Mouse (Mus musculus) heart, embryonic 11.5 days (tissue): ENCODE measurements around the gene Flad1. TPM values are rescaled to one million over a fixed set of nuclear protein-coding genes. Genes with fewer than 3 reads are reported as not detected.

Source experiments
- ATAC-seq: fragments of 200-750 bp; cut with Nextera tagmentation; replicated peaks from 2 replicates; pipeline ENCODE4 v1.8.0; 2017; ENCODE audit warnings: moderate library complexity; ENCODE audit not compliant: insufficient number of reproducible peaks, low FRiP score, low TSS enrichment
- H3K27ac ChIP-seq: fragments of 300-500 bp; sonication (generic); 2 replicates; pipeline ENCODE4 v1.5.1; 2014; ENCODE audit warnings: mild to moderate bottlenecking, low read depth, low read length
- H3K27me3 ChIP-seq: fragments of 300-500 bp; sonication (generic); 2 replicates; pipeline ENCODE4 v1.6.1; 2014; ENCODE audit warnings: mild to moderate bottlenecking, low read length, mixed read lengths; ENCODE audit not compliant: control insufficient read depth, insufficient read depth
- H3K36me3 ChIP-seq: fragments of 300-500 bp; sonication (generic); 2 replicates; pipeline ENCODE4 v1.6.1; 2014; ENCODE audit warnings: mild to moderate bottlenecking, low read length, moderate library complexity, mixed read lengths; ENCODE audit not compliant: control insufficient read depth, insufficient read depth
- H3K4me1 ChIP-seq: fragments of 300-500 bp; sonication (generic); 2 replicates; pipeline ENCODE4 v1.6.1; 2014; ENCODE audit warnings: low read length; ENCODE audit not compliant: control insufficient read depth, insufficient read depth
- H3K4me2 ChIP-seq: fragments of 300-500 bp; sonication (generic); 2 replicates; pipeline ENCODE4 v1.6.1; 2014; ENCODE audit warnings: mild to moderate bottlenecking, moderate library complexity
- H3K4me3 ChIP-seq: fragments of 300-500 bp; sonication (generic); 2 replicates; pipeline ENCODE4 v1.5.1; 2014; ENCODE audit warnings: low read depth, low read length
- H3K9ac ChIP-seq: fragments of 300-500 bp; sonication (generic); 2 replicates; pipeline ENCODE4 v1.6.1; 2014; ENCODE audit warnings: mild to moderate bottlenecking, low read depth, low read length, moderate library complexity
- H3K9me3 ChIP-seq: fragments of 300-500 bp; sonication (generic); replicated peaks from 2 replicates; pipeline ENCODE4 v1.6.1; 2016; ENCODE audit warnings: low read length; ENCODE audit not compliant: control insufficient read depth
- WGBS: fragments of 180-500 bp; shearing (Covaris S2); extraction: QIAGEN DNeasy Blood & Tissue Kit; methylation state at CpG from one replicate; pipeline ENCODE4 v1.1.7; 2014; ENCODE audit not compliant: insufficient replicate concordance; 5-methylcytosine and 5-hydroxymethylcytosine counted together
- polyA plus RNA-seq: library from polyadenylated mRNA; unstranded; fragments of >200 nt; fragmentation: Nextera tagmentation; extraction: Ambion mirVana; gene quantifications from 2 replicates; pipeline ENCODE4 v1.2.1, GENCODE M21; 2014

The Flad1 gene
- polyA plus RNA-seq, 1 experiment from 2014 or later, result 34.2 TPM

DNA sequence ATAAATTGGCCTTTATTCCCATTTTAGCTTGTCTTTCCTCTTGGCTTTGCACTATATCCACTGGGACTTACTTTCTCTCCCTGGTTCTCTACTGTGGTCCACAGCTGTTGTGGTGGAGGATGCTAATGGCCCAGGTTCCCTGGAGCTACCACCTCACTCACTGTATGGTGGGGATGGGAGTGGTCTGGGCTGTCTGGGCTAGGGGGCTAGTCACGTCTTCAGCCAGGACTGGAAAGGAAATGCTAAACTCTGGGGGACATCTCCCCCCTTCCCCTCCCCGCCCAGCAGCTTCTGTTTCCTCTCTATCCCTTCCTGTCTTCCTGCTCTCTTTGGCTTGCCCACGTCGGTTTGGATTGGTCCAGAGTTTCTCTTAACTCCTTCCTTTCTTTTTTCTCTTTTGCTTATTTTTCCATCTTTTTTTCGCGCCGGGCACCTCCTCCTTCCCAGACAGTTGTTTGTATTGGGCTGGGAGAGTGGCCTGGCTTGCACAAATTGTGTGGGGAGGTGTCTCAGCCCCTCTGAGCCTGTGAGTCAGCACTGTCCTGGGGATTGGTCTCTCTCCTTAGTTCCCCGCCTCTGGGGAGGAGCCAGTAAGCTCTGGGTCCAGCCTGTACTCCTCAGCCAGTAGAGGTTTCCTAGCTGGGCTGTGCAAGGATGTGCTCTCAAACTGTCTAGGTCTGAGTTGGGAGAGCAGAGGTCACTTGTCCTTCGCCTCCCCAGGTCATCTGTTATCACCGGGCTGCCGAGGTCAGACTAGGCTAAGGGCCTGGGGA lies 9.5 kb upstream of the Flad1 start:
- H3K27ac ChIP-seq, result peak overlapping the region; percentile 97
- H3K4me2 ChIP-seq, result peak overlapping the region; percentile 90
- H3K4me1 ChIP-seq, result peaks cover 25% of the 10 kb centered on the region
- peak overlapping the region; percentile 60 for H3K4me3 ChIP-seq
- peak; percentile 80 for ATAC-seq
- WGBS, result 1% methylated on average over 11 of the region's 11 CpGs
- peak overlapping the region; percentile 85 for H3K9ac ChIP-seq
- H3K9me3 ChIP-seq, result no peaks in the 10 kb centered on the region
- peaks cover 6% of the 10 kb centered on the region for H3K36me3 ChIP-seq
- H3K27me3 ChIP-seq, result no peaks in the 10 kb centered on the region

DNA sequence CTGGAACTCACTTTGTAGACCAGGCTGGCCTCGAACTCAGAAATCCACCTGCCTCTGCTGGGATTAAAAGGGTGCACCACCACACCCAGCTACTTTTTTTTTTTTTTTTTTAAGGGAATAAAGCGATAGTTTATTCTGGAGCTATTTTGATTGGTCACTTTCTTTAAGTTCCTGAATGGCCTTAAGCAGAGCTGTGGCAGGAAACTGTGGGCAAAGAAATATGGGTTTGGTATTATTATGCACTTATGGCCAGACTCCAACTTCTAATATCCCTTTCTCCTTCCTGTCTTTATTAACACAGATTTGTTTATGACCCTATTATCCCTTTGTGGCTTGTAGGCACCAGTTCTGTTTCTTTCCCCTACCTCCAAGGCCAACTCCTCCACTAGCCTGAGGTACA lies 8.8 kb upstream of the Flad1 start:
- Histone ChIP-seq H3K9me3 (no peaks in the 10 kb centered on the region), H3K27ac (peak overlapping the region; percentile 97), H3K9ac (peak overlapping the region; percentile 11; the same call in 1 of the 2 replicates), H3K4me3 (no peak overlapping the region), H3K36me3 (peaks cover 9% of the 10 kb centered on the region), H3K4me1 (peaks cover 25% of the 10 kb centered on the region), H3K27me3 (no peaks in the 10 kb centered on the region), H3K4me2 (peak overlapping the region; percentile 90)
- ATAC-seq, result no peak
- 60% methylated on average over 2 of the region's 2 CpGs for WGBS

DNA sequence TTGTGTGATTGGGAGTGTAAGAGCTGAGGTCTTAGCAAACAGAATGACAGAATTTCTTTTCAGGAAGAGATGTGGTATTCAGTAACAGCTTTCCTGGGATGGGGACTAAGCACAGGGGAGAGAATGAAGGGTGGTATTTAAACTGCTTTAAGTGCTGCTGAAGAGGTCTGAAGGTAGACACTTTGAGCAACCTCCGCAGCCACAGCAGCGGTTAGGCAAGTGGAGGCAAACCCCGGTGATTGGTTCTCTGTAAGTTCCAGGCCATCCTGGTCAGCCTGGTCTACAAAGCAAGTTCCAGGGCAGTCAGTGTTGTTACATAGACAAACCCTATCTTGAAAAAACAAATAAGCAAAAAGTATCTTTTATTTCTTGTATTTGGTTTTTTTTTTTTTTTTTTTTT lies 8.3 kb upstream of the Flad1 start:
- peak overlapping the region; percentile 53 for H3K4me3 ChIP-seq
- peaks cover 25% of the 10 kb centered on the region for H3K4me1 ChIP-seq
- no peaks in the 10 kb centered on the region for H3K9me3 ChIP-seq
- 17% methylated on average over 3 of the region's 3 CpGs for WGBS
- peaks cover 12% of the 10 kb centered on the region for H3K36me3 ChIP-seq
- ATAC-seq, result no peak
- peak overlapping the region; percentile 87; the same call in 1 of the 2 replicates for H3K9ac ChIP-seq
- H3K27me3 ChIP-seq, result no peaks in the 10 kb centered on the region
- H3K4me2 ChIP-seq, result peak overlapping the region; percentile 90
- H3K27ac ChIP-seq, result peak overlapping the region; percentile 97

DNA sequence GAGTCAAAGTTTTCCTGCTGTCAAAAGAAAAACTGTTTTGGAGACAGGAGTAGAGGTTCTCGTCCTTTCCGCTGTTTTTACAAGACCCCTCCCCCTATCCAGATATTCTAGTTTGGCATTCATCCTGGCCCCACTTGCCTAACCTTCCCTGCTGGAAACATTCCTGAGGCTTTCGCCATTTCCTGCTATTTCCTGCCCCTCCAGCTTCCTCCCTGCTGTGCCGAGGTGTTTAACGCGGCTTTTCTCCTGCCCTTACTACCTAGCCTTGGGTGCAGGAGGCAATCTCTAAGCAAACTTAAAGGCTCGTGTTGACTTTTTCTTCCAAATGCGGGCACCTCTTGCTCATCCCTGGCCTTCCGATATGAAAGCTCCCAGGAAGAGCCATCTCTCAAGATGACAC lies 7.9 kb upstream of the Flad1 start:
- Histone ChIP-seq H3K27ac (peak overlapping the region; percentile 97), H3K9me3 (no peaks in the 10 kb centered on the region), H3K27me3 (no peaks in the 10 kb centered on the region), H3K36me3 (peaks cover 16% of the 10 kb centered on the region), H3K9ac (peak overlapping the region; percentile 87), H3K4me1 (peaks cover 23% of the 10 kb centered on the region), H3K4me3 (peak overlapping the region; percentile 53), H3K4me2 (peak overlapping the region; percentile 90)
- WGBS, result under 1% methylated on average over 9 of the region's 9 CpGs
- no peak for ATAC-seq

DNA sequence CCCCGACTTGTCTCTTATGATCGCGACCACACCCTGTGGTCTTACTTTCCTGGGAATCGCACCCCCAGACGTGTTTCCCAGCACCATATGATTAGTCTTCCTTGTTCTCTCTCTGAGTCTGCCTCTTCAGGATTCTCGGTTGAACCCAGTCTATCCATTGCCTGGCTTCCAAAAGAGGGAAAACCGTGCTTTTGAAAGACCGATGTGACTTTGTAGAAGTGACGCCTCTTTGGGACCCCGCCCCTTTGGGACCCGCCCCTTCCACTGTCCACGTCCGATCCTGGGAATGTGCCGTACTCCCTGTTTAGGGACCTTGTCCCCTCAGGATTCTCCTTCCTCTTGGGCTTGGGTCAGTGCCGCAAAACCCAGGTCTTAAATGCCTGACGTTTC lies 7.2 kb upstream of the Flad1 start:
- under 1% methylated on average over 16 of the region's 16 CpGs for WGBS
- ATAC-seq, result no peak
- peak overlapping the region; percentile 53 for H3K4me3 ChIP-seq
- H3K27me3 ChIP-seq, result no peaks in the 10 kb centered on the region
- peak overlapping the region; percentile 97 for H3K27ac ChIP-seq
- peaks cover 23% of the 10 kb centered on the region for H3K4me1 ChIP-seq
- peak overlapping the region; percentile 90 for H3K4me2 ChIP-seq
- no peaks in the 10 kb centered on the region for H3K9me3 ChIP-seq
- peaks cover 18% of the 10 kb centered on the region for H3K36me3 ChIP-seq
- H3K9ac ChIP-seq, result peak overlapping the region; percentile 87

DNA sequence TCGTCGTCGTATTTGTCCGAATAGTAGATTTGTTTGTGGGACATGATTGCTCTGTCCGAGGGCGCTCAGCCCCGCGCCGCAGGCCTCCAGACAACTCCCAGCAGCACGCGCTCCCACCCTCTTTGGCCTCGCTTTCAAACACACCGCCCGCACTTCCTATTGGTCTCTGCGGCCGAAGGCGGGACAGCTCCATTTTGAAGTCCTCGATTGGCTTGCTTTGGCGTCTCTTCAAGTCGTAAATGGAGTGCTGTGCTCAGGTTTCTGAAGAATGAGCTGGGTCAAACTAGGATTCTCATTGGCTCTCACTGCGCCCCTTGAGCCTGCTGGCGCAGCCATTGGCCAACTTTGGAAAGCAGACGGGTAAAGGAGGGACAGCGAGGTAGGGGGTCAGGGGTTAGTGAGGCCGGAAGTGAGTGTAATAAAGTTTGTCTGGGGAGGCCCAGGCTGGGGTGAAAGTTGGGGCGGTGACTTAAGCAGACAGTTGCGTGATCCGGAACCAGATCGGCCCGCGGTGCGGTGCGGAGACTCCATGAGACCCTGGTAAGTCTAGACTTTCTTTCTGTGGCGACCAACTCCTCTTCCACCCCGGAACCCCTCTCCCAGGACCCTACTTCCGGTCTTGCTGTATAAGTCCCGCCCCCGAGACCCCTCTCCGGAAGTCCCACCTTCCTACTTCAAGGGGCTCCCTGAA lies 6.6 kb upstream of the Flad1 start, which contains the start of the genes Cks1b and Shc1:
Gene Cks1b, minus strand, starts transcription at position 214 of the 691 bp plus-strand sequence.
Gene Shc1, plus strand, starts transcription at position 274 of the 691 bp plus-strand sequence.
- Histone ChIP-seq H3K9ac (peak within 1 kb of the TSS; percentile 87), H3K36me3 (peaks cover 20% of the 10 kb centered on the region), H3K4me1 (peaks cover 20% of the 10 kb centered on the region), H3K27me3 (no peaks in the 10 kb centered on the region), H3K9me3 (no peaks in the 10 kb centered on the region), H3K27ac (peak within 1 kb of the TSS; percentile 97), H3K4me2 (peak within 1 kb of the TSS; percentile 90), H3K4me3 (peak within 1 kb of the TSS; percentile 53)
- peak; percentile 89 for ATAC-seq
- under 1% methylated on average over 39 of the region's 39 CpGs for WGBS

DNA sequence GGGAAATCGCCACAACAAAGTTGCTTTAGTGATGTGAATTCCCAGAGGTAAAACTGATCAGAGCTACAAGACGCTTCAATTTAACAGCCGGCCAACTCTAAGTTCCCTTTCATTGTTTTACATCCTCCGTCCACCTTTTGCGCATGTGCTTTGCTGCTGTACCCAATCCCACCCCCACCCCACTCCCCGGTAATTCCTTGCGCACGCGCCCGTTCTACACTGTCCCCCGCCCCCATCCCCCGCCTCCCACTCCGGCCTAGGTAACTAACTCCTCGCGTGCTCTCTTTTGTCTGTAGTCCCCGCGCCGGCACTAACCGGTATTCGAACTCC lies 6.1 kb upstream of the Flad1 start:
- H3K36me3 ChIP-seq, result peaks cover 20% of the 10 kb centered on the region
- no peaks in the 10 kb centered on the region for H3K9me3 ChIP-seq
- peak overlapping the region; percentile 97 for H3K27ac ChIP-seq
- peak overlapping the region; percentile 53 for H3K4me3 ChIP-seq
- peak overlapping the region; percentile 90 for H3K4me2 ChIP-seq
- ATAC-seq, result no peak; the same call in 1 of the 2 replicates
- peaks cover 19% of the 10 kb centered on the region for H3K4me1 ChIP-seq
- no peaks in the 10 kb centered on the region for H3K27me3 ChIP-seq
- under 1% methylated on average over 20 of the region's 20 CpGs for WGBS
- H3K9ac ChIP-seq, result peak overlapping the region; percentile 87

DNA sequence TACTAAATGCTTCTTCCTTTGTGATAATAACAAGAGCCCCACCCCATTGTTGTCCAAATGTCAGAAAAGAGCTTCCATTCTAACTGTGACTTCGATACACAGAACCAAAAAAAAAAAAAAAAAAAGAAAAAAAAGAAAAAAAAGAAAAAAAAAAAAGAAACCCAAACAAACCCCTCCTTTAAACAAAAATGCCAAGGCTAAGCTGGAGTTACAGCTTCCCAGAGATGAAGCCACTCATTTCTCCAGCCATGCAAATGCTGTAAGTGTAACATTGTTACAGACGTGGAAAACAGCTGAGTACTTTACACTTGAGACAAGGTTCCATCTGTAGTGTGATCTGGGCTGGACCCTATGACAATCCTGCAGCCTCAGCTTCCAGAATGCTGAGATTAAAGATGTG lies 5.5 kb upstream of the Flad1 start:
- peak overlapping the region; percentile 53 for H3K4me3 ChIP-seq
- H3K9ac ChIP-seq, result peak overlapping the region; percentile 87
- H3K9me3 ChIP-seq, result no peaks in the 10 kb centered on the region
- ATAC-seq, result no peak
- peak overlapping the region; percentile 90 for H3K4me2 ChIP-seq
- no peaks in the 10 kb centered on the region for H3K27me3 ChIP-seq
- H3K27ac ChIP-seq, result peak overlapping the region; percentile 47; the same call in 1 of the 2 replicates
- WGBS, result 24% methylated on average over 2 of the region's 2 CpGs
- peaks cover 20% of the 10 kb centered on the region for H3K36me3 ChIP-seq
- peaks cover 17% of the 10 kb centered on the region for H3K4me1 ChIP-seq
